8 mouse cellular contexts compared by ENCODE assay signal in the genomic region with DNA sequence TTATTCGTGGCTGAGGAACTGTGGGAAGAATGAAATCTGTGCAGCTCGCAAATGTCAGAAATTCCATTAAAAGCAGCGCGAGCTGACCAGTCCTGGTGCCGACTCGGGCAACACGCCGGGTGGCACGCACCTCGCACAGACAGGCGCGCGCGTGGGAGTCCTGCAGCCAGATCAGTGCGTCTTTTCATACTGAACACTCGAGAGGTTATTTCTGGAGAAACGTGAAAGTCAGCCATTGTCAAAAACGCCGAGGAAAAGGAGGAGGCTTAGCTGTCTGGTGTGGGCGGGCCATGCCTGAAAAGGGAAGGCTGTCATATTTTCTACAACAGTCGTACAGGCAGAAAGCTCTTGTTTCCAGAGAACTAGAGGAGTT. TPM values are rescaled to one million over a fixed set of nuclear protein-coding genes. Genes with fewer than 3 reads are reported as not detected.
DNase-seq lines count a peak whose midpoint lies in the region; ATAC-seq and TF ChIP-seq lines count a peak whose summit lies in the region.

No protein-coding gene starts in this region.

- no peaks in the 10 kb centered on the region for H3K36me3 ChIP-seq in kidney, embryonic 14.5 days (ENCODE audit: control insufficient read depth, insufficient read depth, low read length)
- peaks cover 0 to 37% of the 10 kb centered on the region in 2 experiments; a peak in 3 of 4 replicates for H3K36me3 ChIP-seq in MEL (ENCODE audit: control insufficient read depth in 1 of 2, insufficient read depth in 2 of 2, low read length in 2 of 2)
- no peaks in the 10 kb centered on the region for H3K36me3 ChIP-seq in forebrain, embryonic 12.5 days (replicated peaks)
- no peaks in the 10 kb centered on the region for H3K36me3 ChIP-seq in liver, embryonic 11.5 days (ENCODE audit: control insufficient read depth, insufficient read depth, low read length)
- no peaks in the 10 kb centered on the region for H3K36me3 ChIP-seq in small intestine, adult 2 months (ENCODE audit: control insufficient read depth, insufficient read depth, low read length)

- peak in 1 of 2 experiments; percentile 26; a peak in 2 of 4 replicates for TF ChIP-seq POLR2A in MEL (IDR thresholded peaks at IDR 0.05; ENCODE audit: control insufficient read depth in 1 of 2, insufficient read depth in 1 of 2, low read depth in 1 of 2, low read length in 2 of 2, poor library complexity in 1 of 2)
- TF ChIP-seq POLR2A in small intestine, adult 2 months (IDR thresholded peaks at IDR 0.05; ENCODE audit: low read depth, low read length), result no peak

- H3K9me3 ChIP-seq in kidney, embryonic 14.5 days (ENCODE audit: control insufficient read depth, low read length), result no peaks in the 10 kb centered on the region
- H3K9me3 ChIP-seq in MEL (replicated peaks; ENCODE audit: insufficient read depth, low read length), result no peaks in the 10 kb centered on the region
- H3K9me3 ChIP-seq in forebrain, embryonic 12.5 days, result no peaks in the 10 kb centered on the region
- H3K9me3 ChIP-seq in liver, embryonic 11.5 days (ENCODE audit: control insufficient read depth, low read length), result no peaks in the 10 kb centered on the region

- TF ChIP-seq CTCF in MEL (IDR thresholded peaks at IDR 0.05 in 2 of 3, conservative IDR thresholded peaks at IDR 0.05 in 1 of 3; ENCODE audit: control insufficient read depth in 1 of 3, insufficient read depth in 1 of 3, low read depth in 2 of 3, low read length in 3 of 3, poor library complexity in 1 of 3, severe bottlenecking in 1 of 3), result no peak
- no peak for TF ChIP-seq CTCF in small intestine, adult 2 months (IDR thresholded peaks at IDR 0.05; ENCODE audit: extremely low read depth, insufficient read length, insufficient replicate concordance, low read depth, low read length)

- peak overlapping the region; percentile 100 for H3K27ac ChIP-seq in kidney, embryonic 14.5 days (ENCODE audit: low read depth, low read length)
- peak overlapping the region; percentile 76 for H3K27ac ChIP-seq in MEL (ENCODE audit: control insufficient read depth, low read depth, low read length)
- H3K27ac ChIP-seq in forebrain, embryonic 12.5 days, result peak overlapping the region; percentile 98
- peak overlapping the region; percentile 100 for H3K27ac ChIP-seq in liver, embryonic 11.5 days (ENCODE audit: low read depth, low read length)
- H3K27ac ChIP-seq in small intestine, adult 2 months (ENCODE audit: insufficient read depth, low read depth, low read length), result peak overlapping the region; percentile 74

- H3K9ac ChIP-seq in kidney, embryonic 14.5 days (ENCODE audit: low read depth, low read length), result peak overlapping the region; percentile 55; the same call in 1 of the 2 replicates
- H3K9ac ChIP-seq in MEL (ENCODE audit: control insufficient read depth, low read depth, low read length, poor library complexity, severe bottlenecking), result peak overlapping the region; percentile 70
- peak overlapping the region; percentile 69 for H3K9ac ChIP-seq in forebrain, embryonic 12.5 days
- H3K9ac ChIP-seq in liver, embryonic 11.5 days (ENCODE audit: low read depth, low read length), result peak overlapping the region; percentile 68

- no peak for TF ChIP-seq RAD21 in MEL (IDR thresholded peaks at IDR 0.05; ENCODE audit: low read depth, low read length)

- no peaks in the 10 kb centered on the region for H3K27me3 ChIP-seq in kidney, embryonic 14.5 days (ENCODE audit: control insufficient read depth, insufficient read depth, low read length)
- H3K27me3 ChIP-seq in MEL (ENCODE audit: control insufficient read depth in 1 of 2, insufficient read depth in 2 of 2, low read length in 2 of 2), result no peaks in the 10 kb centered on the region
- H3K27me3 ChIP-seq in forebrain, embryonic 12.5 days, result no peaks in the 10 kb centered on the region
- H3K27me3 ChIP-seq in liver, embryonic 11.5 days (replicated peaks; ENCODE audit: control insufficient read depth, insufficient read depth, low read length), result no peaks in the 10 kb centered on the region
- H3K27me3 ChIP-seq in small intestine, adult 2 months (ENCODE audit: control insufficient read depth, insufficient read depth, low read length), result no peaks in the 10 kb centered on the region

- 2% methylated on average over 21 of the region's 21 CpGs for WGBS in kidney, embryonic 14.5 days
- 1% methylated on average over 21 of the region's 21 CpGs for WGBS in forebrain, embryonic 12.5 days
- WGBS in liver, embryonic 11.5 days, result 5% methylated on average over 21 of the region's 21 CpGs
- under 1% methylated on average over 21 of the region's 21 CpGs for WGBS in small intestine, adult 2 months

- H3K79me2 ChIP-seq in MEL (ENCODE audit: control insufficient read depth, insufficient read depth, low read length, poor library complexity), result peaks cover 41% of the 10 kb centered on the region

- H3K4me3 ChIP-seq in kidney, embryonic 14.5 days (ENCODE audit: low read length), result peak overlapping the region; percentile 84
- H3K4me3 ChIP-seq in MEL (ENCODE audit: control insufficient read depth in 1 of 2, insufficient read depth in 1 of 2, low read depth in 2 of 2, low read length in 2 of 2), result peak overlapping the region; percentile 43 to 69
- H3K4me3 ChIP-seq in forebrain, embryonic 12.5 days (replicated peaks), result peak overlapping the region; percentile 95
- H3K4me3 ChIP-seq in liver, embryonic 11.5 days (ENCODE audit: low read depth, low read length), result peak overlapping the region; percentile 99
- peak overlapping the region; percentile 99 for H3K4me3 ChIP-seq in small intestine, adult 2 months (ENCODE audit: low read depth, low read length)

- no peak for TF ChIP-seq EP300 in MEL (IDR thresholded peaks at IDR 0.05; ENCODE audit: low read depth in 1 of 2, low read length in 2 of 2)

- ATAC-seq in kidney, embryonic 14.5 days (ENCODE audit: low FRiP score, low TSS enrichment), result no peak; the same call in 1 of the 2 replicates
- ATAC-seq in forebrain, embryonic 12.5 days (ENCODE audit: low FRiP score), result peak; percentile 45
- peak; percentile 8 for ATAC-seq in liver, embryonic 11.5 days (replicated peaks; ENCODE audit: low FRiP score)

- H3K4me1 ChIP-seq in kidney, embryonic 14.5 days (ENCODE audit: control insufficient read depth, insufficient read depth, low read length), result peaks cover 20% of the 10 kb centered on the region
- H3K4me1 ChIP-seq in MEL (ENCODE audit: control insufficient read depth in 1 of 2, insufficient read depth in 2 of 2, low read length in 2 of 2), result peaks cover 22 to 24% of the 10 kb centered on the region in 2 experiments
- peaks cover 27% of the 10 kb centered on the region for H3K4me1 ChIP-seq in forebrain, embryonic 12.5 days
- H3K4me1 ChIP-seq in liver, embryonic 11.5 days (replicated peaks; ENCODE audit: control insufficient read depth, insufficient read depth, low read length), result peaks cover 32% of the 10 kb centered on the region
- H3K4me1 ChIP-seq in small intestine, adult 2 months (ENCODE audit: control insufficient read depth, insufficient read depth, insufficient read length, low read length), result peaks cover 10% of the 10 kb centered on the region

- no peak for DNase-seq in kidney, postnatal 4 days
- DNase-seq in MEL (ENCODE audit: low read depth, low spot score), result peak; percentile 85
- DNase-seq in liver, embryonic 11.5 days (ENCODE audit: low spot score), result peak; percentile 74
- DNase-seq in layer of hippocampus, adult 9-10 months (ENCODE audit: low spot score), result no peak
- DNase-seq in layer of hippocampus, adult 11-12 months (ENCODE audit: low spot score), result no peak

- H3K4me2 ChIP-seq in kidney, embryonic 14.5 days (replicated peaks; ENCODE audit: low read depth, low read length), result peak overlapping the region; percentile 83
- H3K4me2 ChIP-seq in forebrain, embryonic 12.5 days, result peak overlapping the region; percentile 75
- peak overlapping the region; percentile 93 for H3K4me2 ChIP-seq in liver, embryonic 11.5 days

TF ChIP-seq in MEL, 35 proteins besides CTCF, POLR2A, EP300 and RAD21:
- TF ChIP-seq MXI1 (IDR thresholded peaks at IDR 0.05; ENCODE audit: low read depth, low read length) (peak; percentile 77), SIN3A (IDR thresholded peaks at IDR 0.05; ENCODE audit: low read length) (no peak; the same call in 1 of the 2 replicates), GATA1 (IDR thresholded peaks at IDR 0.05; ENCODE audit: low read depth, low read length) (no peak), NRF1 (IDR thresholded peaks at IDR 0.05; ENCODE audit: insufficient read depth, low read depth, low read length, poor library complexity, severe bottlenecking) (0 out of 2 replicates have a peak, but pooled peaks have one; percentile 1)

RNA-seq across cellular contexts. Expression of gene Rheb, which starts 0.7 kb away (rescaled TPM):
- polyA plus RNA-seq in kidney, embryonic 14.5 days (2014; fragmentation: Nextera tagmentation; extraction: Ambion mirVana), result 215 and 247 TPM in 2 replicates
- 61.3 and 67.7 TPM in 2 replicates for total RNA-seq in MEL (2012; rRNA removed)
- polyA plus RNA-seq in MEL (2012; ENCODE audit: insufficient read depth in 1 of 2, insufficient read length in 2 of 2, low read depth in 1 of 2, low replicate concordance in 2 of 2, missing spikeins in 1 of 2), result 100 to 1,000 TPM; 114 to 731 TPM
- 188 and 201 TPM in 2 replicates for polyA plus RNA-seq in forebrain, embryonic 12.5 days (2016; fragmentation: Nextera tagmentation; extraction: Ambion mirVana)
- 168 and 169 TPM in 2 replicates for polyA plus RNA-seq in liver, embryonic 11.5 days (2014; fragmentation: Nextera tagmentation; extraction: Ambion mirVana)
- polyA plus RNA-seq in small intestine, adult 2 months (2012; rRNA removed), result 10.7 and 17.3 TPM in 2 replicates

Comparison
In these comparisons a context has a peak if more than half of its experiments do, and no peak if none do; other contexts are left out.
1. DNase-seq: peak in MEL (single experiment) and liver, embryonic 11.5 days (single experiment); none in kidney, postnatal 4 days (0 of 2), layer of hippocampus, adult 9-10 months (single experiment) and layer of hippocampus, adult 11-12 months (single experiment).
2. Peak in every context shown above with its lines, with median percentiles within 50 percentile points of each other: H3K27ac ChIP-seq, H3K4me2 ChIP-seq, H3K4me3 ChIP-seq and H3K9ac ChIP-seq.